Mouse (Mus musculus) lung, postnatal 14 days (tissue): ENCODE measurements around the gene Ntn5.
A peak's percentile ranks its signal among the peaks of the same experiment; 100 is the strongest.

Experiments used
- DNase-seq: peaks from one replicate; pipeline ENCODE4 v3.0.0; 2021

Ntn5 gene

GRCm38 (mm10) chr7:45730727-45731431 lies 47.1 kb downstream of the Ntn5 start:
- peak; percentile 63 for DNase-seq

DNA sequence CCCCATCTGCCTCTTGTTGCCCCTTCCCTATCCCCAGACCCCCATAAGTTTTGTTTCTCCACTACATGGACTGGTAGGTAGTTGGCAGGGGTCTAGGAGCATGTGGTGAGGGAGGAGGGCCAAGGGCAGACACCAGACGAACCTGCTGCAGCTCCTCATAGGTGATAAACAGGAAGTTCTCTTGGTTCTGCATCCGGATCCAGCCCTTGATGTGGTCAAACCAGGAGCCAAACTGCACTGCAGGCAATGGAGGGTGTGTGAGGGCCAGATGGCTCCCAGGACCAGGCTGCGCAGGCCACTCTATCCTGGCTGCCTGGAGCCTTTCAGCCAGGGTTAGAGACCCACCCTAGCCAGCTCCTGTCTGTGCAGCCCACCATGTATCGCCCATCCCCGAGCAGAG lies 49.7 kb downstream of the Ntn5 start:
- DNase-seq, result no peak

DNA sequence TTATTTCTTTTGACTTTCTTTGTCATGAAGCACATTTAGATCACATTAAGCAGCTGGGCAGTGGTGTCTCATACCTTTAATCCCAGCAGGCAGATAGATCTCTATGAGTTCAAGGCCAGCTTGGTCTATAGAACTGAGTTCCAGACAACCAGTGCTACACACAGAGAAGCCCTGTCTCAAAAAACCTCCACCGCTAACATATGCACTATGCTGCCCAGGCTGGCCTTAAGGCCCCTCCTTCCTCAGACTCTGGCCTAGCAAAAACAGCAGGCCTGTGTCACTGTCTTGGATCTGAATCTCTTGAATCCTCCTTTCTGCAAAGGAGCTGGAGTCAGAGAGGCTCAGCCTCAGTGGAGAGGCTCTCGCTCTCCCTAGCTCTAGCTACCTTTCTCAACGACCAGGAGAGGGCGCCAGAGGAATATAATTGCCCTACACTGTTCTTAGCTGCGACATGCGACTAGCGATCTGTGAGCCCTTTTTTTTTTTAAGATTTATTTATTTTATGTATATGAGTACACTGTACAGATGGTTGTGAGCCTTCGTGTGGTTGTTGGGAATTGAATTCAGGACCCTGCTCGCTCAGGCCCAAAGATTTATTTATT lies 55.4 kb downstream of the Ntn5 start:
- DNase-seq, result peak; percentile 92

GRCm38 (mm10) chr7:45739820-45740219 lies 56.0 kb downstream of the Ntn5 start:
- no peak for DNase-seq

DNA sequence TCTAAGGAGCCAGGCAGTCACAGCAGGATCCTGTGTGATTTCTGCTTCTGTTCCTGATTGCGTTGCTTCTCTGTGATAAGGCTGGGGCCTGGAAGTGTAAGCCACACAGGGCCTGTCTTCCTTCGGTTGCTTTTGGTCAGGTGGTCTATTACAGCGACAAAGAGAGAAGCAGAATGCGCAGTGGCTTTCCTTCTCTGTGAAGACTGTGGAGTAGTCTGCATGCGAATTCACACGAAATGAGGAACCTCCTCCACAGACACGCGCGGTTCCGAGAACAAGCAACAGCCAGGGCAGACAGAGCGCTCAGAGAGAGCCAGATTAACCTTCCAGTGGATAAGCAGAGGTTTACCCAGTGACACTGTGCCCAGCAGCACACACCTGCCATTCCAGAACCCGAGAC lies 57.5 kb downstream of the Ntn5 start:
- DNase-seq, result no peak

DNA sequence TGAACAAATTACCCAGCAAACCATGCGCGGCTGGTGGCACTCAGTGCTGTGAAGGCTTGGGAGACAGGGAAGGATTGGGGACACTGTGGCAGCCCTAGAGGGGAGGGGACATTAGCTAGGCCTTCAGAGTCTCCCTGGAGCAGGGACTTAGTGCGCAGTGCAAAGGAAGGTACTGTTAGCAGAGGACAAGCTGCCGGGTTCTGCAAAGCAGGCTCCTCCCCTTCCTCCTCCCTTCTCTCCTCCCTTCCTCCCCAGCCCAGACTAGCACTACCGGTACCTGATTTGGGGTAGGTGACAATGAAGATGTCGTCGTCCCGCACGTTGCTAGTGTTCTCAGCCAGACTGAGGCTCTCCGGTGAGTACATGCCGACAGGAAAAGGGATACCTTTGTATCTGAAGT lies 58.0 kb downstream of the Ntn5 start:
- DNase-seq, result no peak

DNA sequence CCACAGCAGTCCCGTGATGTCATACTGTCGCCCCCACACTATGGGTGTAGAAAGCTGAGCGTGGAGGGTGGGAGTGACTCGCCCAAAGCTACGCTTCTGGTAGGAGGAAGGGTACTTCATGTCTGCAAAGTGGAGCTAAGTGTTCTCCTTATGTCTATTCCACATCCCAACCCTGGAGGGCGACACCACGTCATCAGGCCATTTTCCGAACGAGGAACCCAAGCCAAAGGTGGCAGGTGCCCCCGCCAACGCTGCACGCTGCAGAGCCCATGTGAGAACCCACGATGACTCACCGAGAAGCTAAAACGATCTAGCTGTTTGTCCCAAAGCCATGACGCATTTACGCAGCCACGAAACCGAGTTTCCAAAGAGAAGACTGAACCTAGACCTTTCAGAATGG lies 58.5 kb downstream of the Ntn5 start:
- no peak for DNase-seq
